Mouse (Mus musculus) forebrain, postnatal 0 days (tissue): ENCODE data around the gene Ntpcr. TPM values are rescaled to one million over a fixed set of nuclear protein-coding genes. Genes with fewer than 3 reads are reported as not detected.
A peak's percentile ranks its signal among the peaks of the same experiment; 100 is the strongest.

ENCODE experiments used
- ATAC-seq: fragments of 200-750 bp; cut with Nextera tagmentation; 2 replicates; pipeline ENCODE4 v1.8.0; 2017; ENCODE audit warnings: mild to moderate bottlenecking, moderate library complexity
- DNase-seq: peaks from one replicate; pipeline ENCODE4 v3.0.0-alpha.2; 2015
- H3K27ac ChIP-seq: fragments of 300-500 bp; sonication (generic); 2 replicates; pipeline ENCODE4 v1.5.1; 2014; ENCODE audit warnings: low read depth, mild to moderate bottlenecking, antibody characterized with exemption, low read length, moderate library complexity, mixed read lengths
- H3K27me3 ChIP-seq: fragments of 300-500 bp; sonication (generic); 2 replicates; pipeline ENCODE4 v1.6.1; 2014; ENCODE audit warnings: mild to moderate bottlenecking, low read length, mixed read lengths; ENCODE audit not compliant: insufficient read depth
- H3K36me3 ChIP-seq: fragments of 300-500 bp; sonication (generic); 2 replicates; pipeline ENCODE4 v1.6.1; 2014; ENCODE audit warnings: mild to moderate bottlenecking, moderate library complexity; ENCODE audit not compliant: insufficient read depth
- H3K4me1 ChIP-seq: fragments of 300-500 bp; sonication (generic); 2 replicates; pipeline ENCODE4 v1.6.1; 2014; ENCODE audit warnings: antibody characterized with exemption; ENCODE audit not compliant: insufficient read depth
- H3K4me2 ChIP-seq: fragments of 300-500 bp; sonication (generic); 2 replicates; pipeline ENCODE4 v1.6.1; 2014; ENCODE audit warnings: low read depth, mild to moderate bottlenecking, moderate library complexity
- H3K4me3 ChIP-seq: fragments of 300-500 bp; sonication (generic); 2 replicates; pipeline ENCODE4 v1.5.1; 2014; ENCODE audit warnings: low read depth, low read length, mixed read lengths
- H3K9ac ChIP-seq: fragments of 300-500 bp; sonication (generic); 2 replicates; pipeline ENCODE4 v1.6.1; 2014; ENCODE audit warnings: mild to moderate bottlenecking
- H3K9me3 ChIP-seq: fragments of 300-500 bp; sonication (generic); 2 replicates; pipeline ENCODE4 v1.6.1; 2016; ENCODE audit warnings: low read length
- CTCF ChIP-seq: sonication (generic); IDR thresholded peaks from 2 replicates; pipeline ENCODE4 v1.5.1; 2016; ENCODE audit warnings: antibody characterized with exemption, control low read depth, low read depth
- WGBS: fragments of 180-500 bp; shearing (Covaris S2); extraction: QIAGEN DNeasy Blood & Tissue Kit; methylation state at CpG from one replicate; pipeline ENCODE4 v1.1.7; 2014; 5-methylcytosine and 5-hydroxymethylcytosine counted together
- polyA plus RNA-seq: library from polyadenylated mRNA; unstranded; fragments of >200 nt; fragmentation: Nextera tagmentation; extraction: Ambion mirVana; gene quantifications from 2 replicates; pipeline ENCODE4 v1.2.1, GENCODE M21; 2015
- total RNA-seq: library from RNA; depleted of rRNA; stranded (reverse); fragments of >200 nt; gene quantifications from 2 replicates; pipeline ENCODE4 v1.2.3, GENCODE M21; 2014

Gene Ntpcr
- total and polyA plus RNA-seq, 2 experiments from 2014 or later, result 26.5 to 34.0 TPM

- H3K9me3 ChIP-seq, result no peaks in the 10 kb centered on the region
- TF ChIP-seq CTCF, result no peak
- ATAC-seq (no peak), DNase-seq (no peak)
- no peak overlapping the region for H3K27ac ChIP-seq
- H3K4me3 ChIP-seq, result no peak overlapping the region
- WGBS, result 90% methylated on average over 6 of the region's 6 CpGs
- H3K27me3 ChIP-seq, result no peaks in the 10 kb centered on the region
- no peak overlapping the region for H3K4me2 ChIP-seq
- no peaks in the 10 kb centered on the region for H3K36me3 ChIP-seq
- no peaks in the 10 kb centered on the region for H3K4me1 ChIP-seq
- H3K9ac ChIP-seq, result no peak overlapping the region
Observed at GRCm38 (mm10) chr8:125725037-125725820, 4.5 kb upstream of the Ntpcr start.

- Histone ChIP-seq H3K27ac (no peak overlapping the region), H3K9me3 (no peaks in the 10 kb centered on the region), H3K36me3 (no peaks in the 10 kb centered on the region), H3K4me3 (no peak overlapping the region), H3K4me1 (no peaks in the 10 kb centered on the region), H3K9ac (no peak overlapping the region), H3K4me2 (no peak overlapping the region), H3K27me3 (no peaks in the 10 kb centered on the region)
- no peak for TF ChIP-seq CTCF
- ATAC-seq, result no peak
- DNase-seq, result no peak
- WGBS, result 91% methylated on average over 4 of the region's 4 CpGs
Observed at GRCm38 (mm10) chr8:125726143-125726542, 3.6 kb upstream of the Ntpcr start.

- DNase-seq (no peak), ATAC-seq (no peak)
- H3K4me1 ChIP-seq, result no peaks in the 10 kb centered on the region
- H3K27ac ChIP-seq, result no peak overlapping the region
- H3K4me3 ChIP-seq, result no peak overlapping the region
- TF ChIP-seq CTCF, result no peak
- H3K9me3 ChIP-seq, result no peaks in the 10 kb centered on the region
- WGBS, result 88% methylated on average over 5 of the region's 5 CpGs
- H3K27me3 ChIP-seq, result no peaks in the 10 kb centered on the region
- H3K36me3 ChIP-seq, result no peaks in the 10 kb centered on the region
- H3K4me2 ChIP-seq, result no peak overlapping the region
- no peak overlapping the region for H3K9ac ChIP-seq
Observed at GRCm38 (mm10) chr8:125726986-125727385, 2.8 kb upstream of the Ntpcr start.

- H3K9me3 ChIP-seq, result no peaks in the 10 kb centered on the region
- no peaks in the 10 kb centered on the region for H3K27me3 ChIP-seq
- H3K4me2 ChIP-seq, result no peak overlapping the region
- no peaks in the 10 kb centered on the region for H3K36me3 ChIP-seq
- no peak overlapping the region for H3K9ac ChIP-seq
- H3K27ac ChIP-seq, result no peak overlapping the region
- no peaks in the 10 kb centered on the region for H3K4me1 ChIP-seq
- H3K4me3 ChIP-seq, result no peak overlapping the region
- 60% methylated on average over 8 of the region's 8 CpGs for WGBS
- ATAC-seq (no peak), DNase-seq (no peak)
- no peak for TF ChIP-seq CTCF
Observed at GRCm38 (mm10) chr8:125727797-125728196, 2.0 kb upstream of the Ntpcr start.

- DNase-seq (peak; percentile 94), ATAC-seq (peak; percentile 97)
- Histone ChIP-seq H3K27ac (no peak overlapping the region), H3K36me3 (no peaks in the 10 kb centered on the region), H3K27me3 (no peaks in the 10 kb centered on the region), H3K4me1 (0 out of 2 replicates have a peak, but pooled peaks cover 4% of the 10 kb centered on the region), H3K4me2 (peak overlapping the region; percentile 92), H3K9me3 (no peaks in the 10 kb centered on the region), H3K9ac (peak overlapping the region; percentile 68), H3K4me3 (peak overlapping the region; percentile 65)
- WGBS, result 8% methylated on average over 45 of the region's 52 CpGs
- no peak; the same call in 1 of the 2 replicates for TF ChIP-seq CTCF
Observed at GRCm38 (mm10) chr8:125733964-125734956, 4.5 kb downstream of the Ntpcr start.

- Histone ChIP-seq H3K27ac (no peak overlapping the region), H3K4me3 (no peak overlapping the region), H3K4me1 (0 out of 2 replicates have a peak, but pooled peaks cover 4% of the 10 kb centered on the region), H3K36me3 (no peaks in the 10 kb centered on the region), H3K9me3 (no peaks in the 10 kb centered on the region), H3K27me3 (no peaks in the 10 kb centered on the region), H3K4me2 (no peak overlapping the region), H3K9ac (no peak overlapping the region)
- TF ChIP-seq CTCF, result no peak
- 48% methylated on average over 4 of the region's 4 CpGs for WGBS
- no peak for ATAC-seq
- no peak for DNase-seq
Observed at GRCm38 (mm10) chr8:125738956-125739355, 9.2 kb downstream of the Ntpcr start.
